Comparison of ENCODE assay signal across 11 mouse cellular contexts in genomic region chr6:83411635-83412361, GRCm38 (mm10). TPM values are rescaled to one million over a fixed set of nuclear protein-coding genes. Genes with fewer than 3 reads are reported as not detected.
DNase-seq lines count a peak whose midpoint lies in the region; ATAC-seq lines count a peak whose summit lies in the region.
"Had no signal": no experiment of that assay in that cellular context is flagged by ENCODE, and none has a peak within 500 bp of the region (broad histone marks: within the 10 kb centered on the region; RNA-seq: fewer than 3 reads in every experiment).

No protein-coding gene starts in this region.

- WGBS in liver, embryonic 13.5 days (ENCODE audit: insufficient replicate concordance), result 64% methylated on average over 9 of the region's 9 CpGs
- 73% methylated on average over 9 of the region's 9 CpGs for WGBS in embryonic facial prominence, embryonic 15.5 days
- WGBS in hindbrain, embryonic 14.5 days, result 88% methylated on average over 9 of the region's 9 CpGs

- DNase-seq in liver, embryonic 13.5 days, result no peak
- DNase-seq in liver, result no peak
- DNase-seq in hindbrain, embryonic 14.5 days (ENCODE audit: low spot score), result no peak
- peak; percentile 78 for DNase-seq in naive thymus-derived CD4-positive, alpha-beta T cell, adult 2 months (ENCODE audit: low read depth)
- DNase-seq in left cerebral cortex, postnatal 25 days (ENCODE audit: low spot score in 2 of 2), result no peak
- DNase-seq in layer of hippocampus, adult 9-11 months, result no peak
- no peak for DNase-seq in B cell, adult 2 months
- DNase-seq: right cerebral cortex, postnatal 25 days had no signal

- H3K4me1 ChIP-seq in liver, embryonic 13.5 days (replicated peaks), result peaks cover 87% of the 10 kb centered on the region
- H3K4me1 ChIP-seq in embryonic facial prominence, embryonic 15.5 days, result peaks cover 73% of the 10 kb centered on the region
- H3K4me1 ChIP-seq in hindbrain, embryonic 14.5 days (replicated peaks; ENCODE audit: control insufficient read depth, insufficient read depth, low read length), result peaks cover 49% of the 10 kb centered on the region

- H3K9me3 ChIP-seq in liver, embryonic 13.5 days (replicated peaks), result no peaks in the 10 kb centered on the region
- H3K9me3 ChIP-seq in embryonic facial prominence, embryonic 15.5 days (replicated peaks), result no peaks in the 10 kb centered on the region
- H3K9me3 ChIP-seq in hindbrain, embryonic 14.5 days (ENCODE audit: control insufficient read depth, low read length), result no peaks in the 10 kb centered on the region
- H3K9me3 ChIP-seq: embryonic facial prominence, embryonic 13.5 days; kidney, embryonic 15.5 days had no signal

- peak; percentile 51 for ATAC-seq in liver, embryonic 13.5 days (ENCODE audit: low read depth)
- ATAC-seq in embryonic facial prominence, embryonic 15.5 days (ENCODE audit: insufficient number of reproducible peaks, low FRiP score, low TSS enrichment, low read depth), result no peak
- no peak for ATAC-seq in hindbrain, embryonic 14.5 days (ENCODE audit: low FRiP score)

- H3K36me3 ChIP-seq in liver, embryonic 13.5 days, result peaks cover 31% of the 10 kb centered on the region; the same call in 1 of the 2 replicates
- H3K36me3 ChIP-seq in embryonic facial prominence, embryonic 15.5 days, result peaks cover 9% of the 10 kb centered on the region; the same call in 1 of the 2 replicates
- H3K36me3 ChIP-seq in hindbrain, embryonic 14.5 days (replicated peaks; ENCODE audit: control insufficient read depth, insufficient read depth), result 0 out of 2 replicates have a peak, but pooled peaks cover 6% of the 10 kb centered on the region

- intact Hi-C loops in left cerebral cortex, postnatal 25 days (cut with DNase I), result loop anchor here (2.0 kb wide), 1 partner anchor 29 kb away; no protein-coding TSS in a partner anchor

- no peak overlapping the region for H3K4me2 ChIP-seq in liver, embryonic 13.5 days
- no peak overlapping the region for H3K4me2 ChIP-seq in embryonic facial prominence, embryonic 15.5 days (replicated peaks)
- H3K4me2 ChIP-seq in hindbrain, embryonic 14.5 days (replicated peaks), result no peak overlapping the region
- H3K4me2 ChIP-seq: embryonic facial prominence, embryonic 13.5 days; kidney, embryonic 15.5 days had no signal

- peak overlapping the region; percentile 22; the same call in 1 of the 2 replicates for H3K9ac ChIP-seq in liver, embryonic 13.5 days
- H3K9ac ChIP-seq in embryonic facial prominence, embryonic 15.5 days, result no peak overlapping the region
- no peak overlapping the region for H3K9ac ChIP-seq in hindbrain, embryonic 14.5 days
- H3K9ac ChIP-seq: embryonic facial prominence, embryonic 13.5 days; kidney, embryonic 15.5 days had no signal

- peak overlapping the region; percentile 18 for H3K27ac ChIP-seq in liver, embryonic 13.5 days
- H3K27ac ChIP-seq in embryonic facial prominence, embryonic 15.5 days (replicated peaks), result peak overlapping the region; percentile 8; the same call in 1 of the 2 replicates
- H3K27ac ChIP-seq in hindbrain, embryonic 14.5 days, result peak overlapping the region; percentile 38; the same call in 1 of the 2 replicates
- H3K27ac ChIP-seq: embryonic facial prominence, embryonic 13.5 days; kidney, embryonic 15.5 days had no signal

- no peaks in the 10 kb centered on the region for H3K27me3 ChIP-seq in liver, embryonic 13.5 days
- no peaks in the 10 kb centered on the region for H3K27me3 ChIP-seq in embryonic facial prominence, embryonic 15.5 days
- H3K27me3 ChIP-seq in hindbrain, embryonic 14.5 days (ENCODE audit: control insufficient read depth, insufficient read depth, low read length), result no peaks in the 10 kb centered on the region
- H3K27me3 ChIP-seq: embryonic facial prominence, embryonic 13.5 days; kidney, embryonic 15.5 days had no signal

- H3K4me3 ChIP-seq in liver, embryonic 13.5 days (replicated peaks), result no peak overlapping the region
- no peak overlapping the region for H3K4me3 ChIP-seq in embryonic facial prominence, embryonic 15.5 days (replicated peaks)
- no peak overlapping the region for H3K4me3 ChIP-seq in hindbrain, embryonic 14.5 days (replicated peaks; ENCODE audit: low read length)
- H3K4me3 ChIP-seq: embryonic facial prominence, embryonic 13.5 days; kidney, embryonic 15.5 days had no signal

RNA-seq across cellular contexts. Expression of gene Tet3, which starts 47.1 kb away (rescaled TPM):
- polyA plus RNA-seq in liver, embryonic 13.5 days (2015; fragmentation: Nextera tagmentation; extraction: Ambion mirVana), result 10.4 and 13.3 TPM in 2 replicates
- polyA plus RNA-seq in embryonic facial prominence, embryonic 15.5 days (2015; fragmentation: Nextera tagmentation; extraction: Ambion mirVana), result 63.1 and 66.1 TPM in 2 replicates
- polyA plus RNA-seq in hindbrain, embryonic 14.5 days (2014; fragmentation: Nextera tagmentation; extraction: Ambion mirVana), result 43.6 and 52.2 TPM in 2 replicates
- 10 to 100 TPM; 86.4 to 87.3 TPM for total RNA-seq in left cerebral cortex, postnatal 25 days (2021)
